Mouse (Mus musculus): ENCODE data around the gene Atg9b.

DNA sequence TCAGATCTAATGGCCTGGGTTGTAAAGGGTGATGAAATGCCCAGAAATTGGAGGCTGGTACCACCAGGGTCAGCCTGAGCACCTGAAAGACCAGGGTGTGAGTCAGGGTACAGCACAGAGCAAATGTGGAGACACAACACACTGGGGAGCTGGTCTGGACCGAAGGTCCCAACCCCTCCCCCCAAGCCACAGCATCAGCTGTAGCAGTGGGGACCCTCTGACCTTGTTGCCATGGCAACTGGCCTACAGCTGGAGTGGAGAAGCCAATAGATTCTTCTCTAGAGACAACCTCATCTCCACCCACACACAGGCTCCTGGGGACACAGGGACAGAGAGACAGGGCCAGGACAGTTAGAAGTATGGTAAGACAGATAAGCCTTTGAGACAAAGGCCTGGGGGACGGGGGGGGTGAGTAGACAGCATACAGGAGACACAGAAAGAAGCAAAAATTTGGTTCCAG lies 47.9 kb downstream of the Atg9b start:
- TF ChIP-seq CTCF (IDR thresholded peaks at IDR 0.05; ENCODE audit: low read depth, low read length) (no peak), POLR2A (IDR thresholded peaks at IDR 0.05; ENCODE audit: extremely low read depth, insufficient read depth, low read length) (no peak)
